Mouse (Mus musculus) cerebellum, adult 2 months (tissue): ENCODE data around the gene Naa25.

Experiments used
- CTCF ChIP-seq: fragments of 200-500 bp; IDR thresholded peaks from 2 replicates; pipeline ENCODE4 v1.5.1; 2011; ENCODE audit warnings: low read depth, mild to moderate bottlenecking, control low read depth, low read length, moderate library complexity, borderline replicate concordance; ENCODE audit not compliant: insufficient read depth
- POLR2A ChIP-seq: fragments of 200-500 bp; IDR thresholded peaks from 2 replicates; pipeline ENCODE4 v1.6.1; 2011; ENCODE audit warnings: low read length, control low read depth, borderline replicate concordance; ENCODE audit not compliant: insufficient read depth

DNA sequence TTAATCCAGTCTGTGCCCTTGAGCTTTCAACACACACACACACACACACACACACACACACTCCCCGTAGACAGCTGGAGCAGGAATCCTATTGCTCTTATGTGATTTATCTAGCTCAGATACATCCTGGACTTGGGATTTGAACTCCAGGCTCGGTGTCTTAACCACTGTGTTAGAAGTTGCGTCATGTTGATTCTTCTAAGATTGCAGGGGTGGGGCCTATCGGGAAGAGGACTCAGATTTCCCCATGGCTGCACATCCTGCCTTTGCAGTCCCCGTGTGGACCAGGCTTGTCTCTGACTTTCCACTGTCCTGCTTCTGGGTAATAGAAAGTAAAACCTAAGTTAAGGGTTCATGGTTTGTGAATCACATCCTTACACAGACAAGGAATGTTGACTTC is 2.3 kb downstream of the Naa25 start:
- TF ChIP-seq POLR2A (no peak), CTCF (no peak)
